Mouse (Mus musculus) right cerebral cortex, adult 18-20 months (tissue): ENCODE measurements at regions not wholly inside any gene's neighbourhood (a gene's known extent, or its start where the extent isn't known, plus 50 kb on each side); places are given as distances from the start of the nearest gene placed in this dataset.
"Not testable (repeated sequence)": the region's sequence is repeated elsewhere in the genome, so short reads cannot be mapped to it uniquely, and the experiment has no call there.

Source experiments
- DNase-seq: peaks from one replicate; pipeline ENCODE4 v3.0.0; 2022; ENCODE audit warnings: mixed read lengths

DNA sequence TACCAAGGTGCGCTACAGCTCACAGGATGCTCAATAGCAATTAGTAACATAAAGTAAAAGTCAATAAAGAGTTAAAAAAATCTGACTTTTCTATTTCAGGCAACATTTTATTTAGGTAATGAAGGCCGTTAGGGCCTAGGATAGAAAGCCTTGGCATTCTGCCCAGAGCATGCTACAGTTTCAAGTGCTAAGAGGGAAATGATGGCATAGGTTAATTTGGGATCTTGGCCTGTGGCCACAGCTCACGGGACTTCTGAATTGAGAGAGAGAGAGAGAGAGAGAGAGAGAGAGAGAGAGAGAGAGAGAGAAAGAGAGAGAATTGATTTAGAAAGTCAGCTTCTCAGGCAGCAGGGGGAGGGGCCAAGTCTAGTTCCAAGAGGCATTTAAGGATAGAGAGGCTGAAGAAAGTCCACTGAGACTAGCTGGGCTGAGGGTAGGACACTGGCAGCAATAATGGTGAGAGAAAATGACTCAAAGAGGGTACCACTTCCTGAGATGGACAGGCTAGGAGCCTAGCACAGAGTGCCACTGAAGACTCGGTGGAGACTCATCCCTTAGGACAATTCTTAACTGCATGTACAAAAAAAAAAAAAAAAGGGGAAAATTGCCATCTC lies 52.6 kb upstream of the Klf14 start:
- no peak for DNase-seq

DNA sequence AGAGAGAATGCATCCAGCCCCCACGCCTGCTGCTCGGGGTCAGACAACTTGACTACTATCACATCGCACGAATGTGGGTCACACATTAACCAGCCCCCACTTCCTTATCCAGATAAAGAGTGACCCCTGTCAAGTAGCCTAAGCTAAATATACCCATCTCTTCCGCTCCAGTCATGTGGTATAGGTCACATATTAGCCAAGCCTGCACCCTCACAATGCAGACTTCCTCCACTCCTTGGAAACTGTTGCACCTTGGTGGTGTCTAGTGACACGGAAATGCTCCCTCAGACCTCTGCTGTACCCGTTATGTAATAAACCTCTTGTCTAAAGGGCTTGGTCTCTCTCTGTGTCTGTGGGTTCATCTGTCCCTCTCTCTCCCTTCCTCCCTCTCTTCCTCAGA lies 57.7 kb upstream of the Klf14 start:
- no peak for DNase-seq

DNA sequence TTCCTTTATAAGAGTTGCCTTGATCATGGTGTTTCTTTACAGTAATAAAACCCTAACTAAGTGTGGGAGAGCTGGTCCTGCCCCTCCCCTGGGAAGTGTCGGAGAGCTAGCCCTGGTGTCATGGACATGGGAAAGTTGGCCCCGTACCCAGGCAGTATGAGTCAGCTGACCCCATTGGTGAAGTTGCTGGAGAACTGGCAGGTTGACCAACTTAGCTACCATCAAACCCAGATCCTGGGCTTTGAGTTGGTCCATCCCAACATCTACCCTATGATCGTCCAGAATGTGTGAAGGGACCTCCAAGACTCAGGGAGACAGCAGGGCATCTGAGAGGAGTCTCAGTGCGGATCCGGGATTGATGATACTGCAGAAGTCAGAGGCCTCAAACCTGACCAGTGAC lies 62.9 kb upstream of the Klf14 start:
- DNase-seq = no peak

DNA sequence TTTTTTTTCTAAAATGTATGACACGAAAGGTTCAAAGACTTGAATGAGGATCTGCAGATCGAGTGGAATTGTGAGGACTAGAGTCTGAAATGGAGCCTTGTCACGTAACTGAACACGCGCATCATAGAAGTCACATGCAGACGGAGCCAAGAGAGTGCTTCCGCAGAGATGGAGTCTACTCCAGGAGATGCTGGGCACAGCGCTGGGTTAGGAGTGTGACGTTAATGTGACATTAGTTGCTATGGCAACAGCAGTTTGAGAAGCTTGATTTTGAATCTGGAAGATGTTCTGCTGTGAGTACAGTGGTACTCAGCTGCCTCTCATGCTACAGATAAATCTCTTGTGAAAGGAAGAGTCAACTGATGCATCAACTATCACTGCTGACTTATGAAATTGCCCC lies 70.9 kb upstream of the Klf14 start:
- DNase-seq = peak; percentile 74

DNA sequence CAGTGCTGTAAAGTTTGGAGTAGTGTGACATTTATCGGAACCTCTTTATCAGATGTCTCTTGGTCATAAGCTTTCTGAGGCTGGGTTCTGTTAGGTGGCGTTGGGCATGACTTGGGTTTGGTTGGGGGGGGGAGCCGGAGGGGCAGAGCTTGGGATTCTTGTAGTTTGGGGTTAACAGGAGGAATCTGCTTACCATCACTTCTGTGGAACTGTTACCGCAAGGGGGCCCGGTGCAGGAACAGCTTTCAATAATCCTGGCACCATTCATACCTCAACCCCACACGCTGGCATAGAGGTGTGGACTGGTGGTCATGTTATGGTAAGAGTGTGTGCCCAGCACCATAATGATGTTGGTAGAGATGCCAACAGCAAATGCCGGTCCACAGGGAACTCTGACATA lies 72.1 kb upstream of the Klf14 start:
- no peak for DNase-seq

DNA sequence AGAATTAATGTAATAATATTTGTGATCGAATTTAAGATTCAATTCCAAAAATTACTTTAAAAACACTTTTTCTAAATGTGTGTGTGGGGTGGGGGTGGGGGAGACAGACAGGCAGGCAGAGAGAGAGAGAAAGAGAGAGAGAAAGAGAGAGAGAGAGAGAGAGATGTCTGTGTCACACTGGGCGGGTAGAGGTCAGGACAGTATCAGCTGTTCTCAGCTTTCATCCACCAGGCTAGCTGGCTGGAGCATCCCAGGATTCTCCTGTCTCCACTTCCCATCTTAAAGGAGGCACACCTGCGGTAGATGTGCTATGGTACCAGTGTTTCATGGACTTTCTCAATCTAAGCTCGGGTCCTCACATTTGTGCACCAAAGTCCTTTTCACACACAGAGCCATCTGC lies 73.3 kb upstream of the Klf14 start:
- no peak for DNase-seq

DNA sequence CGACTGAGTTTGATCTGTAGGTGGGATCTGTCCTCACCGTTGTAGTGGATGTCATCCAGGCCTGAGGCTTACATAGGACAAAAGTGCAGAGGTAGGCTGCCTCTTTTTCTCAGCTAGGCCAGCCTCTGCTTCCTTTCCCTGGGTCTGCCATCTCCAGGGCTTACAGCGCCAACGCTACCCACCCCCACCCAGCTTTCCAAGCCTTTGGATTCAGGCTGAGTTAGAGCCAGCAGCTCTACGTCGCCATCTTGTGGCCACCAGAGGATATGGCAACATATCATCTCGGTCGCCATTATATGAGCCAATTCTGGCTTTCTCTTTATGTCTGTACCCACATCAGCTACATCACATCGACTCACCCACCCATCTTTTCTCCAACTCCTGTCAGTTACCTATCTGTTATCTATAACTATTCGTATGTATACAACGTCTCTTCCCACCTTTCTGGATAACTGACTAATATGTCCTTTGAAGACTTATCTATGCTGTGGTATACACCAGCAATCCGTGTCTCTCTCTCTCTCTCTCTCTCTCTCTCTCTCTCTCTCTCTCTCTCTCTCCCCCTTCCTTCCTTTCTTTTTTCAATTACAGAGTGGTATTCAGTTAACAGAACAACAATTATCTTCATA lies 74.2 kb upstream of the Klf14 start:
- DNase-seq = peak; percentile 63

DNA sequence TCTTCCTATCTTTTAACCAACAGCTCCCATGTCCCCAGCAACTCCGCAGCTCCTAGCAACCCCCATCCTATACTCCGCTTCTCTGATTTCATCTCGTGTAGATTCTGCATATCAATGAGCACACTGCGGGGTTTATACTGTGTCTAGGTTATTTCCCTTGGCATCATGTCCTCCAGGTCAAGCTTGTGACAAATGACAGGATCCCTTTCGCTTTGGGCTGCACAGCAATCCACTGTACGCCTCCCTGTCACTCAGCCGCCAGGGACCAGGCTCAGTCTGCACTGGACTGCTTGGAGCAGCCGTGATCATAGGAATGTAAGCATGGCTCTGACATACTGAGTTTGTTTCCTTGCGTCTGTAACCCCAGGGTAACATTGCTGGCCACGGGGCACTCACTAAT lies 75.9 kb upstream of the Klf14 start:
- DNase-seq = no peak

DNA sequence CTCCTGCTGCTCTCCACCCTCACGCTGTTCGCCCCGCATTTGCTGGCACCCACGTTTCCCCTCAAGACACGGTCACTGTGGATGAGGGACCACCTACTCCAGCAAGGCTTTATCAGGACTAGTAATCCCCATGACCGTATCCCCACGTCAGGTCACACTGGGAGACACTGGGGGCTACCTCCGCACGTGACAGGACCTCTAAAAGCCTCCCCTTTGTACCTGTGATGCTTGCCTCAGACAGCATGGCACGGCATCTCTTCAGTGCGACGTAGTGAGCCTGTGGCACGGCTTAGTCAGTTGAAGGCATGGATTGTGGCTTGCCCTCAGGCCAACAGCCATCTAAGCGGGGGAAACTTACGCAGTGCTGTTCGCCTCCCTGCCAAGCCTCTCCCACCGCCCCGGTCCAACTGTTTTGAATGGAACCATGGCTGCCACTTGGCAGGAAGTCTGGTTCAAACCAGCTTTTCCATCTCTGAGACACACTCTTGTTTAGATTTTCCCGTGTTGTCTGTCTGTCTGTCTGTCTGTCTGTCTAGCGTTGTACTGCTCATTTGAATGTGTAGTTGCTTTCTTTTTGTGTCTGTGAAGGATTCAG lies 79.0 kb upstream of the Klf14 start:
- no peak for DNase-seq

DNA sequence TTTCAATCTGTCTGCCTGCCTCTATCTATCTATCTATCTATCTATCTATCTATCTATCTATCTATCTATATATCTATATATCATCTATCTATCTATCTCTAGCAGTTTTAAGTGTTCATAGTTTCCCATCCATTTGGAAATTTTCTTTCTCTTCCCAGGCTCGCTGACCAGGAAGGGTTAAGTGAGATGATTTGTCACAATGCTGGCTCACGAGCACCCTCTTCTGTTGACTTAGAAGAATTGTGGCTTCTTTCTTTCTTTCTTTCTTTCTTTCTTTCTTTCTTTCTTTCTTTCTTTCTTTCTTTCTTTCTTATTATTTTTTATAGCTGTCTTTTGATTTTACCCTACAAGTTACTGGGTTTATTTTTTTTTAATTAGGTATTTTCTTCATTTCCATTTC lies 79.6 kb upstream of the Klf14 start:
- not testable (repeated sequence) for DNase-seq

DNA sequence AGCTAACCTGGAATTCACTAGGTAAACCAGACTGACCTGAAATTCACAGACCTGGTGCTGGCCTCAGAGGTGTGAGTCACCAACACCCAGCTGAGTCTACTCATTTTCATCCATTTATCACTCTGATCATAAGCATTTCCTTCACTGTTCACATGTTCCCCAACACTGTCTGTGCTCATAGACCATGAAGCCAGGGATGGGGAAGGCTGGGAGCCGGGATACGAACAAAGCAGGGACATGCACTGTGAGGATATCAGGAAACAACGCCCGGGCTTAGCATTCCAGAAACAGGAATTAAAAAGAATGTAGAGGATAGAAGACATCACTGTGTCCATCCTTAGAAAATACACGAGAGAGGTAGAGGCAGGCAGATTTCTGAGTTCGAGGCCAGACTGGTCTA lies 80.6 kb upstream of the Klf14 start:
- DNase-seq = no peak

DNA sequence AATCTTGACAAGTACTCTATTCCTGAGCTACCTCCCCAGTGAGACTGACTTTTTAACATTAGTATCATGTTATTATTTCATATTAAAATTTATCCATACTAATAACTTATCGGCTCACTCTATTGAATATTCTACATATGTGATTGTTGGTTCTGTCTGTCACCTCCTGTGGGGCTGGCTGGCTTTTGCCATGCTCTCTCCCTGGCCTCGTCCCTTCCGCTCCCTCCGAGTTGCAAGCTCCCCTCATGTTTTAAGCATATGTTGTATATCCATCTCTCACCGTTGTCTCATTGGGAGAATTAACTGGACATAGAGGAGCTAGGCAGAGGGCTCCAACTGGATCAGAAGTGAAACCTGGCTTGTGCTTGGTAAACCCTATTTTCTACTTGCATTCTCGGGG lies 81.9 kb upstream of the Klf14 start:
- no peak for DNase-seq

DNA sequence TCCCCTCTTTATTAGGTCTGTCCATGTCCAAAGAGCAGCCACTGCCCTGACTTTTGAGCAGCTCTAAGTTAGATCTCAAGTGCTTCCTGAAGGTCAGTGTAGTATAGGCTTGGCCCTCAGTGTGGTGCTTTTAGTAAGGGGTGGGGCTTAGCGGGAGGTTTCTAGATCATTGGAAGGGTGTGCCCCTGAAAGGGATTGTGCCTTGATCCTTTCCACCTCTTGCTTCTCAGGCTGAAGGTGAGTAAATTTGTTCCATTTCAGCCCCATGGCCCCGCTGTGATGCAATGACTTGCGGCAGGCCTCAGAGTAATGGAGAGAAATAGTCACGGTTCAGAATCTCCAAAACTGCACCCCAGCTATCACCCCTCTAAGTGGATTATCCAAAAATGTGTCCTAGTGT lies 84.5 kb upstream of the Klf14 start:
- DNase-seq = no peak

DNA sequence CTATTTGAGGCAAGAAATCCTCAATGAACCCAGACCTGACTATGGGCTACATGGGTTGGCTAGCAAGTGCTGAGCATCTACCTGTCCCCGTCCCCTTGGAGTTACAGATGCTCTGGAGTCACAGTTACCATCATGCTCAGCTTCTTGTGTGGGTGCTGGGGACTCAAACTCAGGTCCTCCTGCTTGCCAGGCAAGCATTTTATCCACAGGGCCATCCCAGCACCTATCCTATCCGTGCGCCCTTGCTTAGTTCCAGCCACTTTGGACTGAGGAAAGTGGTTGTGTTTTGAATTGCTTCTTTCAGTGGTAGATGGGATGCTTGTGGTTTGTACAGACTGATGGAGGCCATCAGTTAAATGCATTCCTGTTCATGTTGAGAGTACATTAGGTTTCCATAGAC lies 85.0 kb upstream of the Klf14 start:
- no peak for DNase-seq

DNA sequence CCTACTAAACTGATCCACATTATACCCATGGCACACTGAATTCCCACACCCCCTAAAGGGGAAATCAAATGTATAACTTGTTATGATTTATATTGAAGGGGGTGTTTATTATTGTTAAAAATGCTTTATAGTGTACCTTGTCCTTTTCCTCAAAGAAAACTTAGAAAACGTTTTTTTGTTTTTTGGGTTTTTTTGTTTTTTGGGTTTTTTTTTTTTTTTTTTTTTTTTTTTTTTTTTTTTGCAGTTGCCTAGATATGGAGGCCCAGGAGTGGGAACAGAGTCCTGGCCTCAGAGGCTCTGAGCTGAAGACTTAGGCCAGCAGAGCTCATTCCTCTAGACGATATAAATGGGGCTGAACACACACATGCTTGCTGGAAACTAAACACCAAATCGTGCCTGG lies 87.3 kb upstream of the Klf14 start:
- DNase-seq = no peak

DNA sequence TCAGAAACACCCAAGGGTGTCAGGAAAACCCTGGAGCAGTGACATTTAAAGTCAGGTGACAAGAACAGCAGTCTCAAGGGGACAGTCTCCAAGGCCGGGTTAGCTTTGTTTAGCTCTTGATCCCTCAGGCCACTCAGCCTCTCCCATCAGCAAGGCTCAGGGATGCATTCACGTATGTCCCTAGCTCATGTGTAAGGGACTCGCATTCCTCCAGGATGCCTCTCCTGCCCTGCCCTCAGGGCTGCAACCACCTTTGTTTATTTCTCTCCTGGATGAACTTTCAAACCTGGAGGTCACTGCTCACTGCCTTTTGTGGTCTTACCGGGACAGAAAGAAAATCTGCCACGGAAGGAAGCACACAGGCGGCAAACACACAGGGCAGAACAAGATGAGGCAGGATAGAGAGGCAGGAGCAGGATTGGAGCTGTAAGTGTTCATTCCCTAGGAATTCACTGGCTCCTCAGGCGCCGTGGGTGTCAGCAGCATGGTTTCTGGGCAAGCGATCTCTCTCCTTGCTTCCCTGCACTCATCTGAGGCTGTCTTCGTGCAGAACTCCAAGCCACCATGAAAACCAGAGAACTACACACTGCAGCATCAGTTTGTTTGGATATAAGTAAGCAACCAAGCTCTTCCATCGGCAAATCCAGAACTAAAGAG lies 90.2 kb upstream of the Klf14 start:
- DNase-seq = no peak

DNA sequence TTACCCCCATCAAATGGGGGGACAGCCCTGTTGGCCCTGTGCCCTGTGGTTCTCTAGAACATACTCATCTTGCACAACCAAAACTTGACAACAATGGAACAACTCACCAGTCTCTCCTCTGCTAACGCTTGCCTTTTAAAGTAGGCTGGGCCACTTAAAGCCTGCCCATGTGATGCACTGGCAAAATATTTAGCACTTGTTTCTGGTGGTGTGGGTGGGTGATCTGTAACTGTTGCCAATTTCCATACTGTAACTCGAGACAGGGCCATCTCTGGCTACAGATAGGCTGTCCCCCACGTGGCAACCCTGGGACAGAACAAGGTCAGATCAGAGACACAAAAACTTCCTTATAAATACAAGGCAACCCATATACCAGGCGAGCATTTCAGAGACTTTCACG lies 92.0 kb upstream of the Klf14 start:
- DNase-seq = no peak

DNA sequence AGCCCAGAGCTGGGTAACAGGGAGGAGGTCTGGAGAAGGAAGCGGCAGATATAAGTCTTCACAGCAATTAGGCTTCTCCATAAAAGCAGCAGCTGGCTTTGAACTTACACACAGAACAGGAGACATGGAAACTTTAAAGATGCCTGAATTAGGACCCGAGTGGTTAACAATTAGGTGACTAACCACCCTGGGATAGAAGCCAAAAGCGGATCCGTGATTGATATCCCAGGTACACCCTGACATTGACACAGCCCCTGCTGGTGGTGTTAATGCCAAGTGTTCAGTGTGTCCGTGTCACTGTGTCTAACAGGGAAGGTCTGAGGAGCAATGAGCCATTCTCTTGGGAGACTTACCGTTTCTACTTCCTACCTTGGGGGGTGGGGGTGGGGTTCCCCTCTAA lies 92.9 kb upstream of the Klf14 start:
- DNase-seq = no peak

DNA sequence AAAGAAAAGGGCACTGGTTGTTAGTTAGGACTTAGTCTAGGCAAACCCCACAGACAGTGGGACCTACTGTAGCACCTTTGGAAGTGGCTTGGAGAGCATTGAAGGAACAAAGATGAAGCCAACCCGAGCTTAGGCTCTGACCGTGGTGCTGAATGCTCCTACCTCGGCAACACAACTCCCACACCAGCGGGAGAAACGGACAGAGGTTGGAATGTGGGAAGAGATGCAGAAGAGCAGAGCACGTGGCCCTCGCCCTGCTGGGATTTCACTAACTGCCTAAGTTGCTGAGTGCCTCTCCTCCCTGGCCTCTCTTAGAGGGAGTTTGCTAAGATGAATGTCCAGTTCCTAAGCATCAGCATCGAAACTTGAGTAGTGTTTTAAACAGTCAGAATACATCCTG lies 94.1 kb upstream of the Klf14 start:
- DNase-seq = no peak

DNA sequence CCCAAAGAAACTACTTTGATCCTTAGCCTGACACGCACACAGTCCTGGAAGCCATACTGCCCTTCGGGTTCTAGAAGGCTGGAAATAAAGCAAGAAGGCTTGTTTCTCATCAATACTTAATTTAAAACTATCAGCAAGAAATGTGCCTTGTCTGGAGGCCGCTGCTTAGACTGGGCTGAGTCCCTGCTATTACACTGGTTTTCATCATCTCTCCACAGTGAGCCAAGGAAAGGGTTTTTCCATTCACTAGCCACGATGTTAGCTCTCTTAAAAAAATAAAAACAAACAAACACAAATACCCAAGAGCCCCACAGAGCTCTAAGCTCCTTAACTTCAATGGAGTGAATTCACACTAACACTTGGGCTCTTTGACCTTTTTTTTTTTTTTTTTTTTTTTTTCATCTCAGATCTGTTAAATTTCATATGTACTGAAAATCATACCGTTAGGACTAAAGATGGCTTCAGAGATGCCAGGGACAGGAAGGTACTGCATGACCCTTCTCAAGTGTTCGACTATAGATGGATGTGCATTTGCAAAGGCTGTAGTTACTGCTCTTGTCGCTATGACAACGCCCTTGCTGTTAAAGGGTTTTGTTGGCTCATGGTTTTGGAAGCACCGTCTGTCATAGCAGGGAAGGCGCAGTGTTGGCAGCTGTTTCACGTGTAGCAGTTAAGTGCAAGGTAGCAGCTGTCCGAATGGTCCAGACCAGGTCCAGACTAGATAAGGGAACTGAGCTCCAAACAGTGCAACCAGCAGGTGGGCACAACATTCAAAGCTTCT lies 98.1 kb upstream of the Klf14 start:
- no peak for DNase-seq

DNA sequence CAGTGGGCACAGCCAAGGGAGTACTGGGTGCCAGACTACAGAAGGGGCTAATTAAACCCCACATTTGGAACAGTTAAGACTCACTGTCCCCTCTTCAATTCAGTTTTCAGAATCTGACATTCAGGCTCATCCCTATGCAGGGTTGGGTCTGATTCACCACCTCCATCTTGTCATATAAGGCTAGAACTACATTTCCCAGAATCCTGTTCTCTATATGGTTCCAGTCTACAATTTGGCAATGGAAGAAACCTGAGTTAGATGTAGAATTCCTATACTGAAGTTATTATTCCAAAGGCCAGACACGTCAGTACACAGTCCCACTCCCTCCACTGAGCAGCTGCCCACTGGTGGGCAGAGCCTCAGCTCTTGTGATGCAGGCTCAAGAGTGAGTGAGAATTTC lies 99.4 kb upstream of the Klf14 start:
- no peak for DNase-seq

DNA sequence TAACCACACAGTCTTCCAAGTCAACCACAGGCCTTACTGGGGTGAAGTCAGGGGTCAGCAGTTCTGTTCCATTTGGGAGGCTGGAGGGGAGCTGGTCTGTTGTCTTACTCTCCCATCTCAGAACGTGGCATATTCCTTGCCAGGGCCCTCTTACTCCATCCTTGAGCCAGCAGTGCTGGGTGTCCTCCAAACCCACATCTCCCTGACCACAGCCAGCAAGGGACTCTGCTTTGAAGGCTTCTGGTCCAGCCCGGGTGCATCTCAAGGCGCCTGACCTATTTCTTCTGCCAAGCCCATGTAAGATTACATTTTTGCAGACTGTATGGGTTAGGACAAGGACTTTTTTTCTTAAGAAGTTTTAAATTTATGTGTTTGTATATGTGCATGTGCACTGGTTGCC lies 100.1 kb upstream of the Klf14 start:
- DNase-seq = no peak

DNA sequence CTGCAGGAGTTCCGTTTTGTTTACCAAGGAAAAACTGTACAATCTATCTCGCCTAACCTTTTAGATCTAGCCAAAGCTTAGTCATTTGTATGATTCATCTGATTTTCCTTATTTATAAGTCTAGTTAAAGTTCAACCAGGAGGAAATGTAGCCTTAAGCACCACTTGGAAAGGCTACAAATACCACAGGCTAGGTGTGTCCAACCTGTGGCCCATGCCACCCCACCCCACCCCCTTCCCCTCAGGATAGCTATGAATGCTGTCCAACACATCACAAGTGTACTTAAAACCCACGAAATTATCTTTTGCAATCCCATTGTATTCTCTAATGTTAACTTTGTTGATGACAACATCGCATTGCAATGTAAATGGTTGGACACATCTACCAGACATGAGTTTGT lies 102.9 kb upstream of the Klf14 start:
- DNase-seq = no peak

DNA sequence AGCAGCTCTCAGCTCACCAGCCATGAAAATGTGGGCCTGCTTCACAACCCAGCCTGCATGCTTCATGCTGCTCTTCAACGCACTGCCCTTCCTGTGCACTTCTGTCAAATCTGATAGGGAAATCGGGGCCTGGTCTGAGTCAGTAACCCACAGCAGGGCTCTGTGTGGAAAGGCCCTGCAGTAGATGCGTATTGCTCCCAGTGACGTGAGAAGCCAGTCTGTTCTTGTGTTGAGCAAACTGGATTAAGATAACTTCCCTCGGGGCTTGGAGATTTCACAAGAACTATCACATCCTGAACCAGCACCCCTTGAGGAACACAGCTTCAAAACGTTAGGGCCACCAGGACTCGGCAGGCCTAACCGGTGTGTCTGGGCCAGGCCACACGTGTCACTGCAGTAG lies 106.5 kb upstream of the Klf14 start:
- no peak for DNase-seq
